Mouse (Mus musculus): ENCODE results near the gene Saysd1.
A peak's percentile ranks its signal among the peaks of the same experiment; 100 is the strongest.

The Saysd1 gene

DNA sequence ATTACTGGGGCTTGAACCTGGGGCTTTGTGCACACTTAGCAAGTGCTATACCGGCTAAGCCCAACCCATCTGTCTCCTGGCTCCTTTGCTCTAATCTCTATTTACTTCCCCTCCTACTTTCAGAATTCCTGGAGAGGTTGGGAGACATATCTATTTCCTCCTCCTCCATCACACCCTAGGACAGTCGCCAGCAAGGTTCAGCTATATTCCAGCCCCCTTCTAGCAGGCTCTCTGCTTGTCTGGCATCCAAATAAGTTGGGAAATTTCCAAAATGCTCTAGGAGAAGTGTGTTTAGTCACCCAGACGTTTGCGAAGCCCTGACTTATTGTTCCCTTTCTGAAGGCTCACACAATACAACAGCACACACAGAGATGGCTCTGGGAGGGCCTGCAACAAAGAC lies 35.1 kb downstream of the Saysd1 start:
- peak; percentile 20 to 28 for DNase-seq

DNA sequence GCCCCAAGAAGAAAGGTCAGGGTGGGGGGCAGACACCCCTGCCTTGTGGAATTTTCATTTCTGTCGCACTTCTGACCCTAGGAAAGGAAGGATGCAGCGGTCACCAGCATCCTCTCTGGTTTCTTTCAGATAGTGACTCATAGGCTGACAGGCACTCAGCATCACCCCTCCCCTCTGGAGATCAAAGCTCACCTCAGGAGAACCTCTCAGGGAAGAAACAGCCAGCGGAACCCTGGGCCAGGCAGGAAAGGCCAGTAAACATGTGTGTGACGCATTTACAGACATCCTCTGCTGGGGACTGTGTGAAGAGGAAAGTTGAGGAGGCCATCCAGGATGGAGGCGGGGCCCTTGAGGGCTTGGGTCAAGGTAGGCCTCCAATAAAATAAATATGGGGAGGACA lies 40.3 kb downstream of the Saysd1 start:
- DNase-seq = no peak

DNA sequence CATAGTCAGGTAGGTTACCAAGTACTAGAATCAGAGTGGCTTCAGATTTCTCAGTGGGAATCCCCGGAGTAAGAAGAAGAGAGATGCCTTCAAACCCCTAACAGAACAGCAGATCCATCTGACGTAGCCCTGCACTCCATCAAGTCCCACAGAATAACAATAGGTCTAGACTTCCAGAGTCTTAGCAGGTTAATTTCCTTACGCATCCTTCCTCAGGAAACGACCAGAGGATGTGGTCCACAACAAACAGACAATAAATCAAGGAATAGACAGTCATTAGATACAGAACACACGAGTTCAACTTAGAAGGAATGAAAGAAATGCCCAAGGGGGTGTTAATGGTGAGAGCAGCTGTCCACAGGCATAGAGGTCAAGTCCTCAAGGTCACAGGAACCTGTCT lies 43.4 kb downstream of the Saysd1 start:
- DNase-seq = no peak

DNA sequence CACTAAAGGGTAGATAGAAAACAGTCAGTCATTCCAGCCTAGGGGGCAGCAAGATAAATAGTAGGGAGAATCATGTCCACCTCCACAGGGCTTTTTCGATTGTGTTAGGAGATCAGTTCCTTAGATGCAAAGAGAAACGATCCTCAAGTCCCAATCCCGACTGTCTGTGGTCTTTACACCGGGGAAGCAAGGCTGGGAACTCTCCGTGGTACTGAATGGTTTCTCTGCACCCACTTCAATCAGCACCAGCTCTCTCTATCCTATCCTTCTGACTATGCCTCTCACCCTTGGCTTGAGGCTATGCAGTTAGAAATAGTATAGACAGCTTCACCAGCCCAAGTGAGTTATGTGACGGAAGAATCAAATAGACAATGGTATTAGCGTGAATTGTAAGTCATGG lies 44.8 kb downstream of the Saysd1 start:
- DNase-seq = no peak

DNA sequence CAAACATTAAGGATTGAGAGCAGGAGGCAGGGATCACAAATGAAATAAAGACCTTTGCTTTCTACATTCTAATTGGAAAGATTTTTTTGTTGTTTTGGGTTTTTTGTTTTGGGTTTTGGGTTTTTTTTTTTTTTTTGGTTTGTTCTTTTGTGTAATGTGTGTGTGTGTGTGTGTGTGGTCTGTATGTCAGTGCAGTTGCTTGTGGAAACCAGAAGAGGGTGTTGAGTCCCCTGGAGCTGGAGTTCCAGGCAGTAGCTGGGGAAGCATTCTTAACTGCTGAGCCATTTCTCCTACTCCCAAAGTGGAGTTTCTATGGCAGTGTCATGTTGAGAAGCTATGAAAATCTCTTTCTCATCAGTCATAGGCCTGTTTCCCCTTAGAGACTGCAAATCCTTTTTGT lies 54.0 kb downstream of the Saysd1 start:
- DNase-seq = no peak

DNA sequence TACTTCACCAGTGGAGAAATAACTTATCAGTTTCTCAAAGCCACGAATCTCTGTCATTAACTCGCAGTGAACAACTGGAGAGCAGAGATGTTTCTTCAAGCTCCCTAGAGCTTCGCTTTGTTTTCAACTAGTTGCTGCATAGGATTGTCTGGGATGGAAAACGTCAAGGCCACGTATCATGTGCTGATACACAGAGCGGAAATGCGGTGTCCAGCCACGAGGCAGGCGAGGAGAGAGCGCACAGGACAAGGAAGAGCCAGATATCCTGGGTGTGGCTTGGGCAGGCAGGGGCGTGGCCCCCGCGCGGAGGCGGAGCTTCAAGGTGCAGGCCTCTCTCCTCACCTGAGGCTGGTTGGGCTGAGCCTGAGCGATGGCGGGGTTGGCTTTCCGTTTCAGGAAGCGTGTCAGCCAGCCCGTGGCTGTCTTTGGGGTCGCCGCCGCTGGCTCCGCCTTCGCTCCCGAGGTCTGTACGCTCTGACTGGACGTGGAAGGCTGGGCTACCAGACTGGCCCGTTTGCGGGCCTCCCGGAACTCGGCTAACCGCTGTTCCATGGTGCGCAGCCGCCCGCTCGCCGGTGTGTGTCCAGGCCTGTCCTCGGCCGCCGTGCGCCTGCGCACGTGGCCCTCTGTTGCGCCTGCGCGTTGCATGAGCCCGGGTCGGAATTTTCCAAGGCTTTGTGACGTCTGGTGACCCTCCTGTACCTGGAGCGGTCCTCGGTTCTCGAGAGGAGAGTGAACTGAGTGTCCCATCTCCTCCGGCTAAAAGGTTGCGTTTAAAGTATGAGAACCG lies 55.6 kb downstream of the Saysd1 start:
- peak; percentile 93 to 95 for DNase-seq

DNA sequence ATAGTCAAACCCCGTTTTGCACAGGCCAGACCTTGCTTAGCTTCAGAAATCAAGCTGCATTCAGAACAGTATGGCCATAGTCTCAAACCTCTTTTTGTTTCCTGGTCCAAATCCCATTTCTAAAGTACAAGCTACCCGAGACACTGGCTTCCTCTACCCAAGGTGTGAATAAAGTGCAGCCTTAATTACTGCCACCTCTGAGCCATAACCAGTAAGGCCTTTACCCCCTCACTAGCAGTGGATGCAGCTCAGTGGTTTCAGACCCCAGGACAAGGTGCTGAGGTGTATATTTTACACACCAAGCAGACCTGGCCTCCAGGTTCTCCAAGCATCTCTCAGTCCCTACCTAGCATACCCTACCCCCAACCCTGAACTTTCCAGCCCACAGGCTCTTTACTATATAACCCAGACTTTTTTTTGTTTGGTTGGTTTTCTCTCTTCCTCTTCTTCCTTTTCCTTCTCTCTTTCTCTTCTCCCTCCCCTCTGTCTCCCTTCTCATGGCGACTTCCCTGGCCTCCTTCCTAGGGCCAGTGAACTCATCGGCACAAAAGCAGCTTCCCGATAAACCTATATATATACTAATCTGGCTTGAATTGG lies 56.3 kb downstream of the Saysd1 start:
- DNase-seq = no peak

DNA sequence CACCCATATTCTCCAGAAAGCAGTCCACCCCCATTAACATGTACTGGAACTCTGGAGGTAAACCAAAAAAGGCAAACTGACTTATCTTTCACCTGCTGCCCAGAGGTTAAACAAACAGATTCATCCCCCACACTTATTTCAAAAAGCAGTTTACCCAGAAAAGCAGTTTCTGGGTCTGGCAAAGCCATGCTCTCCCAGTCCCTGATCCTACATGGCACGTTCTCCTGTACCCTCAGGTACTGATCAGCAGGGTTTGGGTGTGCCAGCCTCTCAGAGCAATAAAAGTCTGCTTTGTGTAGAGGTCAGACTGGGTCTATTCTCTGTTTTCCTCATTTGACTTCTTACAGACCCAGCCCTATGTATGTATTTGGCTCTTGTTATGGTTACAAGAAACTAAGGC lies 57.2 kb downstream of the Saysd1 start:
- DNase-seq = no peak

DNA sequence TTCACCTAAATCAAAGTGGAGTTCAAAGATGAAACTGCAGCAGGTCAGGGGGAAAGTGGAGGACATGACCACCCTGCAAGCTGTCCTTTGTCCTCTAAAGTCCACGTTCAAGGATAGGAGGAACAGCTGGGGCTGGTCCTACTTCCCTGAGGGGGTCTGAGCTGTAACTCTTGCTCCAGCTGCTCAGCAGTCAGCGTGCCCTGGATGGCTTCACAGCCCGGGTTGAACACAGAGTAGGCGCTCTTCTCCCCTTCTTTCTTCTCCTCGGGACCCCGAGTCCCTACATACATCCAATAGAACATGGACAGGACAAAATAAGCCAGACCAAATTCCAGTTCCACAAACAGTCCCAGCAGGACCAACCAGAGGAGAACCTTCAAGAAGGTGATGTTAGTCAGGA lies 61.2 kb downstream of the Saysd1 start:
- DNase-seq = no peak

DNA sequence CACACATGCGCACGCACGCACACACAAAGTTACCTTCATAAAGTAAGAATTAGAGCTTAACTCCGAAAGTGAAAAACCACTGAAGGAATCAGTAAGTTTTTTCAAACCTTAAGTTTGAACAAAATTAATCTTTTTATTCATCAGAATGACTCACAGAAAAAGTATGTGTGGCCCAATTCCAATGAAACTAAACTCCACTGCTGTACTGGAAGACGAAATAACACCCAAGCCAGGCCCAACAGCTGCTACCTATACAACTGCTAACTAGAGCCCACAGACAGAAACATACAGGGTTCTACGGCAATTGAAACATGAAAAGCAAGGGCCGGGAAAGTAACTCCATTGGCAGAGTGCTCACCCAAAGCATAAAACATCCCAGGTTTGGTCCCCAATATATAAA lies 62.8 kb downstream of the Saysd1 start:
- no peak for DNase-seq

DNA sequence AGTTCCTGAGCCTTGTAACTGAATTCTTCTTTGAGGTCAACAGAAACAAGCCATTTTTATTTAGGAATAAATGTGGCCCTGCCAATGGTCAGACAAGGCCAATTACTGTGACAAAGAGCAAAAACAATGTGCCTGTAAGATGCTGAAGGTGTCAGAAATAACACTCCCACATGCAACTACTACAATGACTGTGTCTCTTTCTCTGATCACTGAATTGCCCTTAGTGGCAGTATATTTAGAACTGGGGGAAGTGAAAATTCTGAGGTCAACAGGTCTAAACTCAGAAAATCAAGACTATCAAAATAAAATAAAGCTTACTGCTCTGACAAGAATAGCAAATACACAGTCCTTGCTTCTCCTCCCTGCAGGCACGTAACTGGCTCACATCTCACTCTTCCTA lies 63.6 kb downstream of the Saysd1 start:
- no peak for DNase-seq

DNA sequence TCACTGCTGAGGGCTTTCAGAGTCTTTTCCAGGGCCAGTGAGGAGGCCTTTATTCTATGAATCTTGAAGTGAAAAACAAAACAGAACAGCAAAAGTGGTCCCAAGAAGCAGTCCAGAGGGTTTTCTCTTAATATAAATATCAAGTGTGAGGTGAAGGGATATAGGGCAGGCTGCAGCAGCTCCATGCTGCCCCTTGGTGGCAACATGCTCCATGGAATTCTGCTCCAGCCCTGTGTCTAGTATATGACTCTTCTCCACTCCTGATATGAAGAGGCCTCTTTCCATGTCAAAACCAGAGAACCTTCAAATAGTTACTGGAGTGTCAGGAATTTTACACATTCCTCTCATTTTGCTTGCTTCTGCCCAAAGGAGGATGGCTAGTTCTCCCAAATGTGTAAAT lies 67.7 kb downstream of the Saysd1 start:
- DNase-seq = peak; percentile 62 to 63

DNA sequence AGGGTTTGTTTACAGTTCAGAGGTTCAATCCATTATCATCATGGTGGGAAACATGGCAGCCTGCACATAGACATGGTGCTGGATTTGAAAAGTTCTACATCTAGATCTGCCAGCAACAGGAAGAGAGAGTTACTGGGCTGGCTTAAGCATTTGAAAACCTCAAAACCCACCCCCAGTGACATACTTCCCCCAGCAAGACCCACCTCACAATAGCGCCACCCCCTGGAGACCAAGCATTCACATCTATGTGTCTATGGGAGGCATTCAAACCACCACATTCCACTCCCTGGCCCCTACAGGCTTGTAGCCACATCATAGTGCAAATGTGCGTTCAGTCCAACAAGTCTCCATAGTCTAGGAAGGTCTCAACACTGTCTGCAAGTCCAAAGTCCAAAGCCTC lies 70.0 kb downstream of the Saysd1 start:
- DNase-seq = peak; percentile 43 to 48

DNA sequence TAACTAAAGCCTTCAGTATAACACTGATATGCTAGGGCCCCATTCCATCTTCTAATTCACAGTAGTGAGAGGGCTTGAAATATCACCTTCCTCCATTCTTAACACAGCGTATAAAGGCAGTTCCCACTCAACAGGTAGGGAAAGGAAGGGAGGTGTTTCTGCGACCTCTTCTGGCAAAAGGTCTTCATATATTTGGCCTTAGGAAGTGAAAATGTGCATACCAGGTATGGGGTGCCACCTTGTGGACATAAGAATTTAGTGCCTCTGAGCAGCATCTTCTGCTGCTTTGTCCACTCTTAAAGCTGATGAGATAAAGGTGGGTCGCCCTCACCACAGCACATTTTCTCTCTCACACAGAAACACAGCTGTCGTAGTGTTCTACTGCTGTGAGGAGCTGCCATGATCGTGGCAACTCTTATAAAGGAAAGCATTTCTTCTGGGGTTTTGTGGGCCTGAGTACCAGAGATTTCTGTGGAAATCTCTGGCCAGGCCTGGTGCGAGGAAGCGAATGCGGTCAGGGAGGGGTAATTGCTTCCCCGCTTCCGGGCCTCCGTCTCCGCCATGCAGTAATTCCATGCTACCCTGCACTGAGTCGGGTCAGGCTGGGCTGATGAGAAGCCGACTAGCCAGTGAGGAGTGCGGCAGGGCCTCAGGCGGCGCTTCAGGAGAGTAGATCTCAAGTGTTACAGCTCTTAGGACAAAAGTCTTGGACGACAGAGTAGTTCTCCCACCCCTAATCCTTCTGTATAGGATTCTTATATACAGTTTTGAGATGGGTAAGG lies 70.8 kb downstream of the Saysd1 start:
- peak; percentile 88 to 91 for DNase-seq

DNA sequence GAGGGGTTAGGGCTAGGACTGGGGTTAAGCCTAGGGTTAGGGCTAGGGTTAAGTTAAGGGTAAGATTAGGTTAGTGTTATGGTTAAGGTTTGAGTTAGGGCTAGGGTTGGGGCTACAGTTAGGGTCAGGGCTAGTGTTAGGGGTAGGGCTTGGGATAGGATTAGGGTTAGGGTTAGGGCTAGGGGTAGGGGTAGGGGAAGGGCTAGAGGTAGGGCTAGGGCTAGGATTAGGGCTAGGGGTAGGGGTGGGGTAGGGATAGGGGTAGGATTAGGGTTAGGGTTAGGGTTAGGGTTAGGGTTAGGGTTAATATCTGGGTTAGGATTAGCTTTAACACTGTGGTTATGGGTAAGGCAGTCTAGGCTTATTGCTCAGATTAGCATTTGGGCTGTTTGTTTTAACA lies 73.6 kb downstream of the Saysd1 start:
- DNase-seq = no peak

DNA sequence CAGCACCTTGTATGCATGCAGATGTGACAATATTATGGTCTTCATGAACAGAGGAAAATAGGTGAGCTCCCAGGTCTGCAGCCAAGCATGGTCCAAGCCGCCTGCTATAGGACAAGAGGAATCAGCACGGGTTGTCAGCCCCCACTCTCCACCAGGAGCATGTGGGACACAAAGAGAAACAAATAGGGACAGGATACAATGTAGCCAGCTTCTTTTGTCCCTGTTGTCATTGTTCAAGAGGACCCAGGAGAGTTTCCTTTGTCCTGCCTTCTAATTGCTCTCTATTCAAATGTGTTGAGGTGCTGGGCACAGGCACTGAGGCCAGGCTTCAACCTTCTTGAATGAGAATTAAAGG lies 89.9 kb downstream of the Saysd1 start:
- DNase-seq = no peak

DNA sequence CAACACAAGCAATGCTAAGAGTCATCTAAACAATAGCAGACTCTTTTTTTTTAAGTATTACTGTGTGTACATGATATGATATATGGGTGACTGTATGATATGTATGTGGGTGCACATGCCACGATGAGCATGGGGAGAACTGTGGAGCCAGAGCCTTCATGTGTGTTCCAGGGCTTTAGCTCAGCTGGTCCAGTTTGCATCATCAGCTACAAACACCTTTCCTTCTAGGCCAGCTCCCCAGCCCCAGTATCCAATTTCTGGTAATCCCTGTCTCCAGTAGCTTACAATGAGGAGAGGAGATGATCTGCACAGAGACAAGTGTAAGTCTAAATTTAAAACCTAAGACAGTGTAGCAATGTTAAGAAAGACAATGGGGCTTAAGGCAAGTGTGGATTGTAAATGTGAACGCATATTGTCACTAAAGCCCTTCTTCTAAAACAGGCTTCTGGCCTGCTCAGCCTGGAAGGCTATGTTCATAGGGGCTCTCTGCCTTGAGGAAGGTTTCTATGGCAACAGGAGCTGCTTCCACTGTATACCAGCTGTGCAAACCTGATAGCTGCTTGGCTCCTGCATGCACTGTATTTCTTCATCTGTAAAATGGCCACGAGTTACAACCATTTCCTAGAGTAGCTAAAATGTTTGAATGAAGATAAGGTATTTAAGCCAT lies 90.4 kb downstream of the Saysd1 start:
- DNase-seq = no peak

DNA sequence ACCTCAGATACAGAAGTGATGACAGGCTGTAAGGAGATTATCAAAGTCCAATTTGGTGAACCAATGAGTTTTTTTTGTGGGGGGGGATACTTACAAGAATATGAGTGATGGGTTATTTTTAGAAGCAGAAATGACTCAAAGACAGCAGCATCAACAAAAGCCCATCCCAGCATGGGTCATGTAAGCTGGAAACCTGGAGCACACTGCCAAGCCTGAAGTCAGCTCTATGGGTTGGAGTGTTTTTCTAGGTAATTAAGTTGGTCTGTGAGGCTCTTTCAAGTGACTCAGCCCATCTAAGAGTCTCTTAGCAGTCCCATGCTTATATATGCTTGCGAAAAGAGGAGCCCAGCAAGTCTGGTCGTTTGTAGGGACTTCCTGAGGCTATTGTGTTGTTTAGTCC lies 91.0 kb downstream of the Saysd1 start:
- DNase-seq = no peak

DNA sequence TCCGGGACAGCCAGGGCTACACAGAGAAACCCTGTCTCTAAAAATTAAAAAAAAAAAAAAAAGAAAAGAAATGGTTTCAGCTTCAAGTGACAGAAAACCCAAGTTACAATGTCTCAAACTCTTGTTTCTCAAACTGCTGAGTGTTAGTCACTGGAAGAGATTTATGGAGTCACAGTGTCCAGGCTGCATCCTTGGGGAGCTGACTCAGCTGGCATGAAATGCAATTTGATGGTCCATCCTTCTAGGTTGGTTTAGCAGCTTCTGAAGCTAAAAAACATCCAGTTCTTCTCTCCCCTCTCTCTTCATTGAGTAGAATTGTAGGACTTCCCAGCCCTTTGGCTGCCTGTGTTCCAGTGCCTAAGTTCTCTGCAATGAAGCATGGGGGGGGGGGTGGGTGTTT lies 94.3 kb downstream of the Saysd1 start:
- no peak for DNase-seq

DNA sequence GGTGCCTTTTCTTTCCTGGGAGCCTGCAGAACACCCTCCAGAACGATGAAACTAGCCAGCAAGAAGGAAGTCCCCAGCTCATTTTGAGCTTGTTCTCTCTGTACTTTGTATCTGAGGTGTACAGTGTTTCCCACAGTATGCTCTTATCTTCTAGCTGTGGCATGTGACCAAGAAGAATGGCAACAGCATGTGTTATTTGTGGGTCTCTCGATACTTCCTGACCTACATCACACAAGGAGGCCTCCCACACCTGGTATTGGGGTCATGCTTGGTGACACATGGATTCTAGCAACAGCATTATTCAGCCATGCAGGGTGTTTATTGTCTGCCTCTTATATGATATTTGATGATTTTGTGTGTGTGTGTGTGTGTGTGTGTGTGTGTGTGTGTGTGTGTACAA lies 96.5 kb downstream of the Saysd1 start:
- DNase-seq = no peak

DNA sequence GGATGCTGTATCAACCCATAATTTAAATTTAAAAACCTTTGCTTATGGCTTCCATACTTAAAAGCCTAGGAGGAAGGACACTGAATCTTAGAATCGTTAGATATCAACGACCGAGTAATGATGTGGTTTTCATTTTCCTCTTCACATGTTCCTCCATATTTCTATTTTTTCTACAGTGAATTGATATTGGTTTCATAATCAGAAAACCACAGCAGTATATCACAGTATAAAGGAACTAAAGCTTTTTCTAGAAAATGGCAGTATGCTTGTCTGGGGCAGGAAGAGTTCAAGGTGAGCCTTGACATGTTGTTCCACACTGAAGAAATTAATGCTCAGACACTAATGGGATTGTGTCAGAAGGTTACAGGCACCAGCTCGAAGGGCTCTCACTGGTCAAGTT lies 97.4 kb downstream of the Saysd1 start:
- no peak for DNase-seq

DNA sequence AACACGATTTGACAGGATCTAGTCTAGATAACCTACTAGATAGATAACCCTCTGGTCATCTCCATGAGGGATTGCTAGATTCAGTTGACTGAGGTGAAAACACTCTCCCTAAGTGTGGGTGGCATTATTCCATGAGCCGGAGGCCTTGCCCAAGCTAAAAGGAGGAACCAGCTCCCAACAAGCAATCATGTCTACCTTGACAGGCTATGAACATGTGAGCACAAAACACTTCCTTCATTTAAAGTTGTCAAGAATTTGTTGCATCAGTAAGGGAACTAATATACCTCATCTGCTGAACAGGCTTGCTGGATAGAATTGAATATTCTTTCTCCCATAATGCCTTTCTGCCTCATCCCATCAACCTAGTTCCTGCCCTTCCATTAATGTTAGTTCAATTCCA lies 98.5 kb downstream of the Saysd1 start:
- no peak for DNase-seq

DNA sequence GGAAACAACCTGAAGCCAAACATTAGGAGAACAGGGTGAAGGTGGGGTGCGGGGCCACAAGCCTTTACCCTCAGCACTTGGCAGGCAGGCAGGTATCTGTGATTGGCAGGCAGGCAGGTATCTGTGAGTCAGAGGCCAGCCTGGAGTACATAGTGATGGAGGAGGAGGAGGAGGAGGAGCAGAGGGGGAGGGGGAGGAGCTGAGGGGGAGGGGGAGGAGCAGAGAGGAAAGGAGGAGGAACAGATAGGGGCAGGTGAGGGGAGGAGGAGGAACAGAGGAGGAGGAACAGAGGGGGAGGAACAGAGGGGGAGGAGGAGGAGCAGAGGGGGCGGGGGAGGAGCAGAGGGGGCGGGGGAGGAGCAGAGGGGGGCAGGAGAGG lies 105.6 kb downstream of the Saysd1 start:
- no peak for DNase-seq
